Mouse (Mus musculus): ENCODE measurements at regions not wholly inside any gene's neighbourhood (a gene's known extent, or its start where the extent isn't known, plus 50 kb on each side); places are given as distances from the start of the nearest gene placed in this dataset.

GRCm38 (mm10) chr3:61656143-61656542 lies 290.4 kb upstream of the B430305J03Rik start:
- no peak overlapping the region for H3K4me3 ChIP-seq (ENCODE audit: control insufficient read depth in 1 of 2, insufficient read depth in 1 of 2, low read depth in 2 of 2, low read length in 2 of 2)
- no peaks in the 10 kb centered on the region for H3K9me3 ChIP-seq (replicated peaks; ENCODE audit: insufficient read depth, low read length)
- no peaks in the 10 kb centered on the region; a peak in 1 of 4 replicates for H3K27me3 ChIP-seq (ENCODE audit: control insufficient read depth in 1 of 2, insufficient read depth in 2 of 2, low read length in 2 of 2)
- no peak for DNase-seq (ENCODE audit: low read depth, low spot score)
- H3K79me2 ChIP-seq (ENCODE audit: control insufficient read depth, insufficient read depth, low read length, poor library complexity): no peaks in the 10 kb centered on the region
- no peak overlapping the region for H3K9ac ChIP-seq (ENCODE audit: control insufficient read depth, low read depth, low read length, poor library complexity, severe bottlenecking)
- H3K27ac ChIP-seq (ENCODE audit: control insufficient read depth, low read depth, low read length): no peak overlapping the region
- no peaks in the 10 kb centered on the region for H3K36me3 ChIP-seq (ENCODE audit: control insufficient read depth in 1 of 2, insufficient read depth in 2 of 2, low read length in 2 of 2)
- no peaks in the 10 kb centered on the region for H3K4me1 ChIP-seq (ENCODE audit: control insufficient read depth in 1 of 2, insufficient read depth in 2 of 2, low read length in 2 of 2)
- TF ChIP-seq USF2 (IDR thresholded peaks at IDR 0.05; ENCODE audit: borderline replicate concordance in 1 of 2, insufficient read depth in 1 of 2, low read depth in 1 of 2, low read length in 2 of 2): no peak
- TF ChIP-seq RCOR1 (IDR thresholded peaks at IDR 0.05; ENCODE audit: low read depth, low read length): no peak
- TF ChIP-seq NELFE (IDR thresholded peaks at IDR 0.05; ENCODE audit: low read depth, low read length): no peak
- no peak for TF ChIP-seq ZC3H11A (IDR thresholded peaks at IDR 0.05; ENCODE audit: low read depth, low read length)
- TF ChIP-seq POLR2AphosphoS2 (IDR thresholded peaks at IDR 0.05; ENCODE audit: low read length): no peak
- no peak for TF ChIP-seq HCFC1 (IDR thresholded peaks at IDR 0.05; ENCODE audit: low read depth, low read length)
- no peak for TF ChIP-seq SMC3 (IDR thresholded peaks at IDR 0.05; ENCODE audit: low read depth, low read length)
- no peak for TF ChIP-seq TCF12 (IDR thresholded peaks at IDR 0.05; ENCODE audit: low read depth, low read length)
- TF ChIP-seq JUND (IDR thresholded peaks at IDR 0.05; ENCODE audit: low read depth, low read length): no peak
- no peak for TF ChIP-seq CHD1 (IDR thresholded peaks at IDR 0.05; ENCODE audit: low read depth, low read length)
- TF ChIP-seq BHLHE40 (IDR thresholded peaks at IDR 0.05; ENCODE audit: borderline replicate concordance, low read depth, low read length): no peak
- TF ChIP-seq POLR2A (IDR thresholded peaks at IDR 0.05; ENCODE audit: control insufficient read depth in 1 of 2, insufficient read depth in 1 of 2, low read depth in 1 of 2, low read length in 2 of 2, poor library complexity in 1 of 2): no peak
- TF ChIP-seq CTCF (IDR thresholded peaks at IDR 0.05 in 2 of 3, conservative IDR thresholded peaks at IDR 0.05 in 1 of 3; ENCODE audit: control insufficient read depth in 1 of 3, insufficient read depth in 1 of 3, low read depth in 2 of 3, low read length in 3 of 3, poor library complexity in 1 of 3, severe bottlenecking in 1 of 3): no peak
- TF ChIP-seq MAX (IDR thresholded peaks at IDR 0.05; ENCODE audit: low read length): no peak
- TF ChIP-seq ELF1 (IDR thresholded peaks at IDR 0.05; ENCODE audit: low read depth, low read length): no peak
- TF ChIP-seq TAL1 (IDR thresholded peaks at IDR 0.05; ENCODE audit: low read length): no peak

GRCm38 (mm10) chr3:61628535-61628934 lies 262.8 kb upstream of the B430305J03Rik start:
- Histone ChIP-seq H3K4me3 (ENCODE audit: control insufficient read depth in 1 of 2, insufficient read depth in 1 of 2, low read depth in 2 of 2, low read length in 2 of 2) (no peak overlapping the region), H3K4me1 (ENCODE audit: control insufficient read depth in 1 of 2, insufficient read depth in 2 of 2, low read length in 2 of 2) (no peaks in the 10 kb centered on the region), H3K27ac (ENCODE audit: control insufficient read depth, low read depth, low read length) (no peak overlapping the region), H3K36me3 (ENCODE audit: control insufficient read depth in 1 of 2, insufficient read depth in 2 of 2, low read length in 2 of 2) (no peaks in the 10 kb centered on the region), H3K27me3 (ENCODE audit: control insufficient read depth in 1 of 2, insufficient read depth in 2 of 2, low read length in 2 of 2) (no peaks in the 10 kb centered on the region), H3K9ac (ENCODE audit: control insufficient read depth, low read depth, low read length, poor library complexity, severe bottlenecking) (no peak overlapping the region), H3K9me3 (replicated peaks; ENCODE audit: insufficient read depth, low read length) (no peaks in the 10 kb centered on the region), H3K79me2 (ENCODE audit: control insufficient read depth, insufficient read depth, low read length, poor library complexity) (no peaks in the 10 kb centered on the region)
- no peak for DNase-seq (ENCODE audit: low read depth, low spot score)
- TF ChIP-seq ZNF384 (IDR thresholded peaks at IDR 0.05; ENCODE audit: low read depth, low read length) (no peak), TAL1 (IDR thresholded peaks at IDR 0.05; ENCODE audit: low read length) (no peak), UBTF (IDR thresholded peaks at IDR 0.05; ENCODE audit: borderline replicate concordance, insufficient read depth, low read depth, low read length) (no peak)

Data from MEL (cell line).